Mouse (Mus musculus) small intestine, adult 2 months (tissue): ENCODE results near the gene Stab1. TPM values are rescaled to one million over a fixed set of nuclear protein-coding genes. Genes with fewer than 3 reads are reported as not detected.

ENCODE experiments used
- H3K27ac ChIP-seq: fragments of 200-500 bp; 2 replicates; pipeline ENCODE4 v1.5.1; 2012; ENCODE audit warnings: low read depth, low read length, control low read depth, inconsistent platforms; ENCODE audit not compliant: insufficient read depth
- H3K27me3 ChIP-seq: fragments of 200-500 bp; 2 replicates; pipeline ENCODE4 v1.6.1; 2012; ENCODE audit warnings: mild to moderate bottlenecking, moderate library complexity, low read length, inconsistent platforms; ENCODE audit not compliant: control insufficient read depth, insufficient read depth
- H3K36me3 ChIP-seq: fragments of 200-500 bp; 2 replicates; pipeline ENCODE4 v1.6.1; 2012; ENCODE audit warnings: mild to moderate bottlenecking, low read length, control low read depth, inconsistent platforms; ENCODE audit not compliant: control insufficient read depth, insufficient read depth
- H3K4me1 ChIP-seq: fragments of 200-500 bp; 2 replicates; pipeline ENCODE4 v1.6.1; 2012; ENCODE audit warnings: low read length, inconsistent platforms, mixed read lengths; ENCODE audit not compliant: control insufficient read depth, insufficient read depth, insufficient read length
- H3K4me3 ChIP-seq: fragments of 200-500 bp; 2 replicates; pipeline ENCODE4 v1.5.1; 2012; ENCODE audit warnings: low read depth, mild to moderate bottlenecking, control low read depth, inconsistent platforms, low read length, moderate library complexity
- CTCF ChIP-seq: fragments of 200-500 bp; IDR thresholded peaks from 2 replicates; pipeline ENCODE4 v1.5.1; 2012; ENCODE audit warnings: low read depth, mild to moderate bottlenecking, control low read depth, inconsistent platforms, low read length, moderate library complexity, mixed read lengths; ENCODE audit not compliant: insufficient replicate concordance, insufficient read length; ENCODE audit errors: extremely low read depth
- POLR2A ChIP-seq: fragments of 200-500 bp; IDR thresholded peaks from 2 replicates; pipeline ENCODE4 v1.6.1; 2012; ENCODE audit warnings: low read depth, mild to moderate bottlenecking, control low read depth, inconsistent platforms, low read length, moderate library complexity
- WGBS: fragments of 180-500 bp; shearing (Covaris S2); methylation state at CpG from one replicate; pipeline ENCODE4 v1.1.7; 2018; 5-methylcytosine and 5-hydroxymethylcytosine counted together
- polyA plus RNA-seq: library from polyadenylated mRNA; depleted of rRNA; stranded (reverse); fragments of >200 nt; gene quantifications from 2 replicates; pipeline ENCODE4 v1.2.3, GENCODE M21; 2012

The Stab1 gene
- polyA plus RNA-seq, 1 experiment, result 65.4 TPM

DNA sequence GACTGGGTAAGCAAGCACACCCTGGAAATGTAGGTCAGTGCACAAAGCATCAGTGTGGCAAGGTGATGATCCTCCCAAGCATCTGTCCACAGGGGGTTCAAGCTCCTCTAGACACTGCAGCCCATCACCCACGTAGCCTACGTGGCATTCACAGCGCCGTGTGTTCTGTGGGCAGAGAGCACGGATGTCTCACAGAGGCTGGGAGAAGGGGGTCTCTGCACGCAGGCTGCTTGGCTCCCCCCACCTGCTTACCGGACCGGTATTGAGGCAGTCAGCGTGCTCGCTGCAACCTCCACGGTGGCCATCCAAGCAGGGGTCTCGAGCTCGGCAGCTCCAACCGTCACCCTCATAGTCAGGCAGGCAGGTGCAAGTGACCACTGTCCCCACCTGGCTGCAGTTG, 27.4 kb downstream of the Stab1 start:
- TF ChIP-seq POLR2A (no peak), CTCF (no peak)
- no peaks in the 10 kb centered on the region; the same call in 1 of the 2 replicates for H3K4me1 ChIP-seq
- no peaks in the 10 kb centered on the region; the same call in none of the 2 replicates for H3K36me3 ChIP-seq
- H3K4me3 ChIP-seq, result no peak overlapping the region
- no peak overlapping the region for H3K27ac ChIP-seq
- no peaks in the 10 kb centered on the region for H3K27me3 ChIP-seq
- WGBS, result 94% methylated on average over 14 of the region's 14 CpGs

DNA sequence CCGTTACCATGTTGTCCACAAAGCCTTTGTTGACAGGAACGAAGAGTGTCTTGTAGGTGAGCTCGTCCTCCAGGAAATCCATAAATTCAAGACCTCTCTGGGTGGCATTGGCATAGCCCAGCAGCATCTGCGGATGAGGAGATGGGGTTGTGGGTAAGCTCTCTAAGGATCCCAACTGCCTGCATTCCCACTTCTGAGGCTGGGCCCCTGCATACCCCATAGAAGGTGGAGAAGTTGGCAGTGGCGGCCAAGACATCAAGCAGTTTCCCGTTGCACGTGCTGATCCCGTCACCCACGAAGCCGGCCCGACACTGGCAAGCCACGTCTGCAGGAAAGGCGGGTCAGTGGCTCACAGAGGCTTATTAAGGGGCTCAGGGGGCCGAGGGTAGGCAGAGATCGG, 28.3 kb downstream of the Stab1 start:
- Histone ChIP-seq H3K36me3 (no peaks in the 10 kb centered on the region; the same call in none of the 2 replicates), H3K27ac (no peak overlapping the region), H3K4me1 (no peaks in the 10 kb centered on the region; the same call in 1 of the 2 replicates), H3K27me3 (no peaks in the 10 kb centered on the region), H3K4me3 (no peak overlapping the region)
- WGBS, result 88% methylated on average over 15 of the region's 15 CpGs
- no peak for TF ChIP-seq POLR2A

DNA sequence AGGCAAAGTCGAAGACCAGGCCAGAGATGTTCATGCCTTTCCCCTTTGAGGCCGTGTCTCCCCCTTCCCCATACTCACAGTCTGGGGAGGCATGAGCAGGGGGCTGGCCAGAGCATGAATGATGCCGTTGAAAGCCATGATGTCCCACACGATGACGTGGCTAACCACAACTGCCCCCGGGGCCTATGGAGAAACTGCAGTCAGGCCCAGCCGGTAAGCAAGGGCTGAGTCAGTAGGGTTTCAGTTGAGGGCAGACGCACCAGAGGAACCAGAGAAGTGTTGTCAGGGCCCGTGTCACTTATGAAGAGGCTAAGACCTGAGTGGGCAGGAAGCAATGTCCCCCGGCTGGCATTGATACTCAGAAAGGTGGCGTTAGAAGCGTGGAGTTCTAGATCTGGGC, 28.8 kb downstream of the Stab1 start:
- 82% methylated on average over 12 of the region's 12 CpGs for WGBS
- TF ChIP-seq POLR2A (no peak), CTCF (no peak)
- H3K4me1 ChIP-seq, result no peaks in the 10 kb centered on the region; the same call in 1 of the 2 replicates
- H3K4me3 ChIP-seq, result no peak overlapping the region
- no peaks in the 10 kb centered on the region; the same call in none of the 2 replicates for H3K36me3 ChIP-seq
- no peak overlapping the region for H3K27ac ChIP-seq
- no peaks in the 10 kb centered on the region for H3K27me3 ChIP-seq

DNA sequence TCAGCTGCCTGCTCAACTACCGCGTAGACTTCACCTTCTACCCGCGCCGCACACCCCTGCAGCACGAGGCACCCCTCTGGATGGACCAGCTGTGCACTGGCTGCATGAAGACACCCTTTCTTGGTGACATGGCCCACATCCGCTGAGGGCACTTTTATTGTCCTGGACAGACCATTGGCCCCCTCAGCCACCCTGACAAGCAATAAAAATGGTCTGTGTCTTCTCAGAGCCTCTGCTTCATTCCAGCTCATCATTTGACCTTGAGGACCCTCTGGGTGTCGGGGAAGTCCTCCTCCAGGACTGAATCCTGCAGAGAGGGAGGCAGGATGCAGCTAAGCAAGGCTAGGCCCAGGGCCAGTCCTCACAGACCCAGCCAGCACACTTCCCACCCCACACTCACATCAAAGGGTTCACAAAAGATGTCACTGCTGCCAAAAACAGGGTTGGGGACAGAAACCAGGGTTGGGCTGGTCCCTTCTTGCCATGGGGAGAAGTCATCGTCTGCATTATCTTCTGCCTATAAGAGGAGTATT, 29.5 kb downstream of the Stab1 start:
- TF ChIP-seq POLR2A (no peak), CTCF (no peak)
- Histone ChIP-seq H3K27me3 (no peaks in the 10 kb centered on the region), H3K4me3 (no peak overlapping the region), H3K4me1 (no peaks in the 10 kb centered on the region; the same call in 1 of the 2 replicates), H3K27ac (no peak overlapping the region), H3K36me3 (no peaks in the 10 kb centered on the region; the same call in none of the 2 replicates)
- WGBS, result 89% methylated on average over 9 of the region's 9 CpGs

DNA sequence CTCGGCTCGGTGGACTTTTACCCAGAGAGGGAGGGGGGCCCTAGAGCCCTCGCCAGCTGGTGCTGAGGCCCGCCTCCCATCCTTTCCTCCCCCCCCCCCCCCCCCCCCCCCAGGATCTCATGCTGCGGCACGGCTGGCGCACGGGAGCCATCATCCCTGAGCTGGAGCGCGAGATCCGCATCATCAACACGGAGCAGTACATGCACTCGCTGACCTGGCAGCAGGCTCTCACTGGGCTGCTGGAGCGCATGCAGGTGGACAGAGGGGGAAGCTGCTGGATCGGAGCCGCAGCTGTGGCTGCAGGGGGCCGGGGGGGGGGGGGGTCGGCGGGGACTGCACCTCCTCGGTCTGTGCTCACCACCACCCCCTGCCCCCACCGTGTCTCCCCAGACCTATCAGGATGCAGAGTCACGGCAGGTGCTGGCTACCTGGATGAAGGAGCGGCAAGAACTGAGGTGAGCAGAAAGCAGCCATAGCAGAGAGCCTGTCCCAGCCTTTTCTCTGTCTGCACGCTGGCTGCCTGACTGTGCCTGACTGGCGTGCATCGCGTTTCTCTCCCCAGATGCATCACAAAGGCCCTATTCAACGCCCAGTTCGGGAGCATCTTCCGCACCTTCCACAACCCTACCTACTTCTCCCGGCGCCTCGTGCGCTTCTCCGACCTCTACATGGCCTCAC, 30.1 kb downstream of the Stab1 start:
- Histone ChIP-seq H3K4me1 (no peaks in the 10 kb centered on the region; the same call in 1 of the 2 replicates), H3K4me3 (no peak overlapping the region), H3K27ac (no peak overlapping the region), H3K36me3 (no peaks in the 10 kb centered on the region; the same call in none of the 2 replicates), H3K27me3 (no peaks in the 10 kb centered on the region; the same call in 1 of the 2 replicates)
- 88% methylated on average over 32 of the region's 35 CpGs for WGBS
- TF ChIP-seq CTCF (no peak), POLR2A (no peak)

DNA sequence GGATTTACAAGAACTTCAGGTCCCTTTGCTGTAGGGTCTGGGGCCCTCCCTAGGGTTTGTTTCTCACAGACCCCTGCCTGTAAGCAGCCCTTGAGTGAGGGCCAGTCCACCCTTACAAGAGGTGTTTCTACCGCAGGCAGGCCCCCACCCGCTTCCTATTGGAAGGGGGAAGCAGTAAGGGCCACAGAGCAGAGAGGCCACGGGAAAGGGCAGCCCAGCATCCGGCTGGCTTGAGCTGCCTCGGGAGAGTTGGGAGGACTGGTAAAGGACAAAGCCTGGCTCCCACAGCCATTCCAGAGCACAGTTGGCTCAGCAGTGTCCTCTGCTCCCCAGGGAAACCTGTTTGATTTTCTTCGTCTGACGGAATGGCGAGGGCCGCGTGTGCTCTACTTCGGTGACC, 30.6 kb downstream of the Stab1 start:
- Histone ChIP-seq H3K4me3 (no peak overlapping the region), H3K27ac (no peak overlapping the region), H3K27me3 (no peaks in the 10 kb centered on the region; the same call in 1 of the 2 replicates), H3K36me3 (no peaks in the 10 kb centered on the region; the same call in none of the 2 replicates), H3K4me1 (no peaks in the 10 kb centered on the region; the same call in 1 of the 2 replicates)
- 90% methylated on average over 11 of the region's 11 CpGs for WGBS
- TF ChIP-seq POLR2A (no peak), CTCF (no peak)

DNA sequence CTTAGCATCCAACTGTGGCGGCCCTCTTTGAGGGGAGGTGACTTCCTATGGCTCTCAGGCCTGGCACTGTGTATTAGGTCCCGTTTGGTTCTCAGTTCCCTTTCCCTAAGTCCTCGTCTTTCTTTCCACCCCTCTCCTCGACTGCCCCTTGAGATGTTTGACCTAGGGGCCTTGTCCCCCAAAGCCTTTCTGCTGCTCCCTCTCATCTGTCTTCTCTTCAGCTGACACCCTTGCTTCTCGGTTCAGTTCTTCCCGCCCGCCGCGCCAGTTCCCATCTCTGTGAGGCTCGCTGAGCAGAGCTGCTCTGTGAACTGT, 31.2 kb downstream of the Stab1 start:
- Histone ChIP-seq H3K27ac (no peak overlapping the region), H3K4me1 (no peaks in the 10 kb centered on the region; the same call in 1 of the 2 replicates), H3K27me3 (no peaks in the 10 kb centered on the region; the same call in 1 of the 2 replicates), H3K4me3 (no peak overlapping the region), H3K36me3 (no peaks in the 10 kb centered on the region; the same call in none of the 2 replicates)
- WGBS, result 90% methylated on average over 10 of the region's 10 CpGs
- no peak for TF ChIP-seq CTCF
- no peak for TF ChIP-seq POLR2A
